ENCODE assay signal across 11 mouse cellular contexts in the genomic region with DNA sequence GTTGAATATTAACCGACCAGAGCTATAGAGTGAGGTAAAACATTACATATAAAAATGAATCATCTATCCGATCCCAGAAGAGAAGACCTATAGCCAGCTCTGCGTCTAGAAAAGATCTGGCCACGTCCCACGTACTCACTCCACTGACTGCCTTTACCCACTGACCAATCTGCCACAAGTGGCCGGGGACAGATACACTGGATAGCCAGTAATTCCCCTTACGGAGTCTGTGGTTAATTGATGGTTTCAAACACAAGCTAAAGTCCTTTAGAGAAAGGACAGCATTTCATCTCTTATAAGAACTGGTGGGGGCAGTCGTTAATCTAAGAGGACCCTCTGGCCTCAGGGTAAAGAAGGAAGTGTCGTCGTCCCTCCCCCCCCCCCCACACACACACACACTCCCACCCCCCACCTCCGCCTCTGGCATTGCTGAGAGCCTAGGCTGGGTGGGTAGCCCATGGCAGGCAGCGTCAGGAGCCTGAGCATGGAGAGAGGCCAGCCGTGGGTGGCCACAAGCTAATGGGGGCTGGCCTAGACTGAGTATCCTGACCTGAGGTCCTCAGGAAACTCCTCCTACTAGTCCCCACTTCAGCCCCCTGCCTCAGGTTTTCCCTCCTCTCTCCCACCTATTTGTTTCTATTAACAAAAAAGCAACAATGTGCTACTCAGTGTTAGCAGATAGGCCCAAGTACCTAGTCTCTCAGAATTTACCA. TPM values are rescaled to one million over a fixed set of nuclear protein-coding genes. Genes with fewer than 3 reads are reported as not detected.
A peak's percentile ranks its signal among the peaks of the same experiment; 100 is the strongest.
DNase-seq lines count a peak whose midpoint lies in the region; ATAC-seq and TF ChIP-seq lines count a peak whose summit lies in the region.
"Had no signal": no experiment of that assay in that cellular context is flagged by ENCODE, and none has a peak within 500 bp of the region (broad histone marks: within the 10 kb centered on the region; RNA-seq: fewer than 3 reads in every experiment).

No protein-coding gene starts in this region.

- ATAC-seq in heart, postnatal 0 days (ENCODE audit: insufficient read depth, low read depth), result no peak
- ATAC-seq in stomach, embryonic 14.5 days (ENCODE audit: insufficient number of reproducible peaks, insufficient read depth, low FRiP score, low read depth), result no peak
- no peak for ATAC-seq in stomach, postnatal 0 days (ENCODE audit: low FRiP score, low TSS enrichment)
- ATAC-seq in intestine, embryonic 15.5 days, result peak; percentile 21
- ATAC-seq: lung, postnatal 0 days had no signal

- 6% methylated on average over 13 of the region's 13 CpGs for WGBS in heart, postnatal 0 days
- 12% methylated on average over 12 of the region's 13 CpGs for WGBS in stomach, embryonic 14.5 days
- WGBS in stomach, postnatal 0 days, result 11% methylated on average over 12 of the region's 13 CpGs
- 4% methylated on average over 13 of the region's 13 CpGs for WGBS in intestine, embryonic 15.5 days

- no peaks in the 10 kb centered on the region for H3K36me3 ChIP-seq in heart, postnatal 0 days (replicated peaks; ENCODE audit: control insufficient read depth, insufficient read depth, low read length)
- no peaks in the 10 kb centered on the region for H3K36me3 ChIP-seq in stomach, embryonic 14.5 days (ENCODE audit: control insufficient read depth, insufficient read depth, low read length)
- H3K36me3 ChIP-seq in stomach, postnatal 0 days (ENCODE audit: control insufficient read depth, insufficient read depth, low read length), result no peaks in the 10 kb centered on the region
- no peaks in the 10 kb centered on the region for H3K36me3 ChIP-seq in intestine, embryonic 15.5 days
- H3K36me3 ChIP-seq: hindbrain, embryonic 15.5 days had no signal

- TF ChIP-seq EP300 in heart, postnatal 0 days (IDR thresholded peaks at IDR 0.05; ENCODE audit: low read depth), result no peak
- TF ChIP-seq EP300 in stomach, postnatal 0 days (optimal IDR thresholded peaks at IDR 0.05), result no peak

- no peak for DNase-seq in heart, postnatal 0 days (ENCODE audit: low spot score)
- DNase-seq in heart, adult 18-20 months, result no peak
- no peak for DNase-seq in stomach, postnatal 0 days (ENCODE audit: low spot score)
- no peak for DNase-seq in layer of hippocampus, adult 11-12 months (ENCODE audit: low spot score)
- no peak for DNase-seq in spleen, postnatal 4 days (ENCODE audit: low spot score in 2 of 2)
- DNase-seq: adrenal gland, postnatal 36 days; cerebellum, adult 11 months had no signal

- H3K27ac ChIP-seq in heart, postnatal 0 days (ENCODE audit: low read depth), result no peak overlapping the region
- H3K27ac ChIP-seq in stomach, embryonic 14.5 days (ENCODE audit: low read length), result no peak overlapping the region
- no peak overlapping the region for H3K27ac ChIP-seq in stomach, postnatal 0 days (replicated peaks)
- no peak overlapping the region for H3K27ac ChIP-seq in intestine, embryonic 15.5 days
- H3K27ac ChIP-seq: hindbrain, embryonic 15.5 days had no signal

- 0 out of 2 replicates have a peak overlapping the region, but pooled peaks have one; percentile 56 for H3K4me2 ChIP-seq in heart, postnatal 0 days (ENCODE audit: low read depth, low read length)
- peak overlapping the region; percentile 39; the same call in 1 of the 2 replicates for H3K4me2 ChIP-seq in stomach, embryonic 14.5 days (replicated peaks; ENCODE audit: low read depth, low read length)
- H3K4me2 ChIP-seq in stomach, postnatal 0 days (replicated peaks; ENCODE audit: low read depth), result no peak overlapping the region
- no peak overlapping the region; the same call in 1 of the 2 replicates for H3K4me2 ChIP-seq in intestine, embryonic 15.5 days (replicated peaks)
- H3K4me2 ChIP-seq: hindbrain, embryonic 15.5 days had no signal

- peaks cover 81% of the 10 kb centered on the region for H3K27me3 ChIP-seq in heart, postnatal 0 days (ENCODE audit: control insufficient read depth, insufficient read depth, low read length)
- H3K27me3 ChIP-seq in stomach, embryonic 14.5 days (ENCODE audit: control insufficient read depth, insufficient read depth, low read length), result peaks cover 28% of the 10 kb centered on the region
- H3K27me3 ChIP-seq in stomach, postnatal 0 days (ENCODE audit: control insufficient read depth, insufficient read depth, low read length), result peaks cover 2% of the 10 kb centered on the region; the same call in 1 of the 2 replicates
- H3K27me3 ChIP-seq in intestine, embryonic 15.5 days (replicated peaks), result peaks cover 39% of the 10 kb centered on the region

- TF ChIP-seq CTCF in heart, postnatal 0 days (IDR thresholded peaks at IDR 0.05; ENCODE audit: low read depth), result no peak
- no peak for TF ChIP-seq CTCF in stomach, postnatal 0 days (IDR thresholded peaks at IDR 0.05; ENCODE audit: low read depth)

- no peak overlapping the region for H3K9ac ChIP-seq in heart, postnatal 0 days (replicated peaks; ENCODE audit: low read depth, low read length)
- H3K9ac ChIP-seq in stomach, embryonic 14.5 days (replicated peaks; ENCODE audit: low read depth, low read length), result no peak overlapping the region
- H3K9ac ChIP-seq in stomach, postnatal 0 days (ENCODE audit: low read length), result no peak overlapping the region
- H3K9ac ChIP-seq in intestine, embryonic 15.5 days, result no peak overlapping the region
- H3K9ac ChIP-seq: hindbrain, embryonic 15.5 days had no signal

- H3K4me3 ChIP-seq in heart, postnatal 0 days (ENCODE audit: low read depth, low read length), result no peak overlapping the region
- H3K4me3 ChIP-seq in stomach, embryonic 14.5 days (ENCODE audit: low read depth, low read length), result 0 out of 2 replicates have a peak overlapping the region, but pooled peaks have one; percentile 18
- no peak overlapping the region for H3K4me3 ChIP-seq in stomach, postnatal 0 days (ENCODE audit: low read depth, low read length)
- H3K4me3 ChIP-seq in intestine, embryonic 15.5 days (replicated peaks), result peak overlapping the region; percentile 46; the same call in 1 of the 2 replicates
- H3K4me3 ChIP-seq: hindbrain, embryonic 15.5 days had no signal

- H3K9me3 ChIP-seq in heart, postnatal 0 days (replicated peaks; ENCODE audit: control insufficient read depth, low read length), result no peaks in the 10 kb centered on the region
- H3K9me3 ChIP-seq in stomach, embryonic 14.5 days (ENCODE audit: control insufficient read depth, low read depth, low read length), result no peaks in the 10 kb centered on the region
- no peaks in the 10 kb centered on the region for H3K9me3 ChIP-seq in stomach, postnatal 0 days (ENCODE audit: control insufficient read depth, low read length)
- H3K9me3 ChIP-seq in intestine, embryonic 15.5 days, result no peaks in the 10 kb centered on the region
- H3K9me3 ChIP-seq: hindbrain, embryonic 15.5 days had no signal

- no peaks in the 10 kb centered on the region for H3K4me1 ChIP-seq in heart, postnatal 0 days (ENCODE audit: control insufficient read depth, insufficient read depth)
- H3K4me1 ChIP-seq in stomach, embryonic 14.5 days (ENCODE audit: control insufficient read depth, insufficient read depth, low read length), result peaks cover 4% of the 10 kb centered on the region; the same call in 1 of the 2 replicates
- H3K4me1 ChIP-seq in stomach, postnatal 0 days (replicated peaks; ENCODE audit: control insufficient read depth, insufficient read depth), result no peaks in the 10 kb centered on the region
- H3K4me1 ChIP-seq in intestine, embryonic 15.5 days (replicated peaks), result peaks cover 2% of the 10 kb centered on the region; the same call in 1 of the 2 replicates
- H3K4me1 ChIP-seq: hindbrain, embryonic 15.5 days had no signal

RNA-seq across cellular contexts. Expression of a gene that starts 26.1 kb away (rescaled TPM):
- total RNA-seq in heart, postnatal 0 days (2014; rRNA removed; ENCODE audit: low replicate concordance), result 3.9 and 4.1 TPM in 2 replicates
- polyA plus RNA-seq in heart, postnatal 0 days (2015; fragmentation: Nextera tagmentation; extraction: Ambion mirVana), result 11.7 and 13.0 TPM in 2 replicates
- under 1 TPM; 0.36 to 0.50 TPM for total RNA-seq in heart, adult 18-20 months (2021)
- polyA plus RNA-seq in stomach, embryonic 14.5 days (2014; fragmentation: Nextera tagmentation; extraction: Ambion mirVana), result 24.2 and 24.7 TPM in 2 replicates
- polyA plus RNA-seq in stomach, postnatal 0 days (2015; fragmentation: Nextera tagmentation; extraction: Ambion mirVana), result 9.7 and 10.8 TPM in 2 replicates
- polyA plus RNA-seq in intestine, embryonic 15.5 days (2015; fragmentation: Nextera tagmentation; extraction: Ambion mirVana), result 39.4 and 45.2 TPM in 2 replicates
- total RNA-seq: adrenal gland, postnatal 36 days had no signal

Comparison
In these comparisons a context has a peak if more than half of its experiments do, and no peak if none do; other contexts are left out.
1. H3K4me2 ChIP-seq: peak in heart, postnatal 0 days (single experiment) and stomach, embryonic 14.5 days (single experiment); none in stomach, postnatal 0 days (single experiment) and intestine, embryonic 15.5 days (single experiment).
2. H3K4me3 ChIP-seq: peak in stomach, embryonic 14.5 days (single experiment) and intestine, embryonic 15.5 days (single experiment); none in heart, postnatal 0 days (single experiment) and stomach, postnatal 0 days (single experiment).